Mouse (Mus musculus) lung, adult 2 months (tissue): ENCODE results near the gene Cdc42.

Source experiments
- CTCF ChIP-seq: fragments of 200-500 bp; IDR thresholded peaks from 2 replicates; pipeline ENCODE4 v1.5.1; 2011; ENCODE audit warnings: mild to moderate bottlenecking, low read length, control low read depth; ENCODE audit not compliant: insufficient read depth
- POLR2A ChIP-seq: fragments of 200-500 bp; IDR thresholded peaks from 2 replicates; pipeline ENCODE4 v1.6.1; 2011; ENCODE audit warnings: low read depth, mild to moderate bottlenecking, control low read depth, low read length, borderline replicate concordance; ENCODE audit errors: extremely low read depth

- TF ChIP-seq POLR2A: no peak
- TF ChIP-seq CTCF: no peak
These were observed 43.0 kb downstream of the Cdc42 start for GRCm38 (mm10) chr4:137314561-137314960.
